Mouse (Mus musculus): Measurements from ENCODE around the gene BC005624.
"Not testable (repeated sequence)": the region's sequence is repeated elsewhere in the genome, so short reads cannot be mapped to it uniquely, and the experiment has no call there.

BC005624 gene

DNA sequence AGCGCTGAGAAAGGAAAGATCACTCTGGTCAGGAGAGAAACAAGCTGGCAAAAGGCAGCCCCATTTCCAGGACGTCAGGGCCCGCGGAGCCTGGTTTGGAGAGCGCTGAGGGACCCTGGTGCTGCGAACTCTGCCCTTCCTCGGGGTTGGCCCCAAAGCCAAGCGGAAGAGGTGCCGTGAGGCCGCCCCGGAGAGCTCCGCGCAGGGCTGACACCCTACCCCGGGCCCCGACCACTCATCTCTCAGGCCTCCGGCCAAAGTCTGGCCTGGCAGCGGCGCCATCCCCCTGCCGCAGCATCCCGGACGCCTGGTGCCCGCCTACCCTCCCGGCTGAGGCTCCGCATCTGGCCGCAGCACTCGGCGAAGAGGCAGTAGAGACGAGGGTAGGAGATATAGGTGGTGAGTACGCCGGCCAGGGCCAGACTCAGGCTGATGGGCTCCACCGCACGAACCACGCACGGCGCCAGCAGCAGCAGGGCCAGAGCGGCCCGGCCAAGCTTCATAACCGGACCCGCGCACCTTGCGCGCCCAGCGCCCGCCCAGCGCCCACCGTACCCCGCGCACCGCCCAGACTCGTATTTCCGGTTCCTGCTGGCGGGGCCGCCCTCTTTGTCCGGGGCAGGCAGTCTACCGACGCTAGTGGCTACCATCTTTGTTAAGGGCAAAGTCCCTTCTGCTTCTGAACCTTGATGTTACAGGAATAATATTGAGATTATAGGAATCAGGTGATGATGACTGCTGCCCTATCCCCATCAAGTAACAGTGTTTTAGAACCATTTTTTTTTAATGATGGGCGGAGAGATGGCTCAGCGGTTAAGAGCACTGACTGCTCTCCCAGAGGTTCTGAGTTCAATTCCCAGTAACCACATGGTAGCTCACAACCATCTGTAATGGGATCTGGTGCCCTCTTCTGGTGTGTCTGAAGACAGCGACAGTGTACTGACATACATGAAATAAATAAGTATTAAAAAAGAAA is 14.4 kb downstream of the BC005624 start, which contains the start of gene Tor1a:
Gene Tor1a (minus strand): TSS at position 582 of the 976 bp plus-strand sequence.
- peak; percentile 91 for DNase-seq (ENCODE audit: low spot score)

DNA sequence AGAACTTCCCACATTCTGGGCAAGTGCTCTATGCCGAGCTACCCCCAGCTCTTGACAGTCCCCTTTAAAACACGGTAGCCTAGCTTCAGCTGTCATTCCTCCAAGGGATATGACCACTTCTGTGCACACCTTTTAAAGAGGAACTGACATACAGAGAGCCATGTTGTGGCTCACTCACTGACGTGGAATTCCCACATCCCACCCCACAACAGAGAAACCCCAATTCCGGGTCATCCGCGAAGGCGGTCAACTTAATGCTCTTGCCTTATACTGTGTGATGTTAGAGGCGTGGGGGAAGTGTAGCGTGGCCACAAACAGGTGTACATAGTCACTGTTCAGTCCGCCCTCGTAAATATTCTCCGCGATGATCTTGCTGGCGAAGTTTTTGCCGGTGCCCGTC is 15.2 kb downstream of the BC005624 start:
- DNase-seq (ENCODE audit: low spot score): no peak

DNA sequence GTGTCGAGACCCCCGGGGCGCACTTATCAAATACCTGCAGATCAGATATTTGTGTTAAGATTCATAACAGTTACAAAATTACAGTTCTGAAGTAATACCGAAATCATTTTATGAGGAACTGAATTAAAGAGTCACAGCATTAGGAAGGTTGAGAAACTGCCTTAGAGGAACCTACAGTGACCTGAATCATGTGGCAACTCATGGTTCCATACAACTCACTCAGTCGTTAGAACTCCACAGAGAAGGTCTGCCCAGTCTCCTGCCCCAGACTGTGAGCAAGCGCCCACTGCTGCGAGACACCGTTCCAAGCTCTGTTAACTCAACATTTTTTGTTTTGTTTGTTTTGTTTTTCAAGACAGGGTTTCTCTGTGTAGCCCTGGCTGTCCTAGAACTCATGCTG is 16.4 kb downstream of the BC005624 start:
- DNase-seq (ENCODE audit: low spot score): no peak

DNA sequence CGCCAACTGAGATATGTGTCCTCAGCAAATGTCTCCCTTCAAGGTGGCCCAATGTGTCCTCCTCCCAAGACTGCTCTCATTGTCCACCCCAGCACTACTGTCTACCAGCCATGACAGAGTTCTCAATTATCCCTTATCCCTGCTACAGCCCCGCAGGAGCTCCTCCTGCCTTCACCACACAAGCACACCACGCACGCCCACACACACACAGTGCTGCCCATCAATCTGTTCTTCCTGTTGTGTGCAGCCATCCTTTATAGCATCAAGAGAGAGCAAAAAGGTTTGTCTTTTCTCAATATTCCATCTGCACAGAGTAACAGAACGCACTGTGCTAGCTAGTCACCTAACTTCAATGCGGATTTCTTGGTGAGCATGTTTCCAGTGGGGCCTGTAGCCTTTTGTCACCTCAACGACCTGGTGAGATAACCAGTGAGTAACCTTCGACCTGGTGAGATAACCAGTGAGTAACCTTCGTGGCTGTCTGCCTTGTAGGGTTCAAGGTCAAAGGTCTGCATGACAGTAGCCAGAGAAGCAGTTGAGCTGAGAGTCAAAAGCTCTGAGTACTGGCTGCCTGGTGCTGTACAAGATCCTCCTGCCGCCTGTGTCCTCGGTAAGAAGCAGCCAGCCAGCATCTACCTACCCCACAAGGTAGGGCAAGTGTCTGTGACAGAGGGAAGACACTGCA is 19.3 kb downstream of the BC005624 start:
- DNase-seq (ENCODE audit: low spot score): no peak

DNA sequence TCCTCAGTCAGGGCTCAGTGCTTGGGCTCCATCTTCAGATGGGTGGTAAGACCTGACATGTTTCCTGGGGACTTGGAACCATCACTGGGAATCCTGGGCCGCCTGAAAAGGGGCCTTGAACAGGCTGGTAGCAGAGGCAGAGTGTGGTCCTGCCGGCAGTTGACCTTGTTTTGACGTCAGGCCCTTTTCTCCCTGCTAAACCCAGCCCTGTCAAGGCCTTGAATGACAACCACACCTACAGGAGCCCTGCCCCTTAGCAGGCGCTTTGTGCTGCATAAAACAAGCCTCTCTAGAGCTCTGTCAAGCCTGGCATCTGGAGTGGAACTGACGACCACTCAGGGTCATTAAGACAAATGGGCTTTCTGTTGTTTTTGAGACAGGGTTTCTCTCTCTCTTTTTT is 22.1 kb downstream of the BC005624 start:
- DNase-seq (ENCODE audit: low spot score): no peak

DNA sequence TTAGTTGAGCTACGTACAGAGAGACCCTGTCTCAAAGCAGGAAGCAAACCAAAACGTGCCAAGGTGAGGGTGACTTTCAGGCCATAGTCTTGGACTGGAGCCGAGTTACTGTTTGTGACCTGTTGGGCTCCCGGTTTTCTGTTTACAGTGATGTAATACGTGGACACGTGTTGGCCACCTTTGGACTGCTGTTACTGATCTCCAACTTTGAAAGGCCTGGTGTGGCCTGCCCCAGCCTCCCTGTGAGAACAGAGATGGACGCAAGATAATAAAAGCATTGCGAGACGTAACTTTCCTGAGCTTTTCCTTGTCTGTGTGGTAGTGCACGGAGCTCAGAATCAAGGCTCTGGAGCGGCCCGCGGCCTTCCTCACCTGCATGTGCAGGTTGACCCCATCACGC is 23.3 kb downstream of the BC005624 start:
- DNase-seq (ENCODE audit: low spot score): no peak

DNA sequence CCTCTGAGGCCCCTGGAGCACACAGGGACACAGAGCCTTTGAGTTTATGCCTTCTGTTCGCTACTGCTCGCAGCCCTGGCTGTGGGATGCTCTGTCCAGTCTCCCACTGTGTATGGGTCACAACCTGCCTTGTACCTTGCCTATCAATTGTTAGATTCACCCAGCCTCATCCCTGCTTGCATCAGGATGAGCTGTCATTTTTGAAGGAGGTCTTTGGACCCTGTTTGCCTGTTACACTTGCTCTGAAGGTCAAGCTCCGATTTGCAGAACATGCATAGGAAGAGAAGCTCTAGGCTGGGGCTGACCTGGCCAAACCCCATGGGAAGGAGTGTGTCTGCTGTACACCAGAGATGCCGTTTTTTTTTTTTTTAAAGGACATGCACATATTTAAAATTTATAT is 24.5 kb downstream of the BC005624 start:
- DNase-seq (ENCODE audit: low spot score): no peak

DNA sequence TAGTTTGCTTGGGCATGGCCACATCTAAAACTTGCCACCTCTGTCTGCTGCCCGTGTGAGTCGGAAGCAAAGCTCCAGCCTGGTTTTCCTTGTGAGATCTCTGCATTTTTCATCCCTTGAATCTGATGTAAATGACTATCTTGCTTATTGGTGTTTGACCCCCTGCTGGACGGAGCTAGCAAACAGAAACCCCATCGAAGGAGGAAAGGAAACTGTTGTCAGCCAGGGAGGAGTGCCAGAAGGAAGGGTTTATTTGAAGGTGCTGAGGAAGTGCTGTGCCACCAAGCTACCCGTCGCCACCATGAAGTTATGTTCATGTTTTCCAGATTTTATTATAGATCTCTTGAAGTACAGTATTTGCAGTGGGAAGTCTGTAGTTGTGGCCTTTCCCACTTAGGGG is 27.2 kb downstream of the BC005624 start:
- DNase-seq (ENCODE audit: low spot score): no peak

DNA sequence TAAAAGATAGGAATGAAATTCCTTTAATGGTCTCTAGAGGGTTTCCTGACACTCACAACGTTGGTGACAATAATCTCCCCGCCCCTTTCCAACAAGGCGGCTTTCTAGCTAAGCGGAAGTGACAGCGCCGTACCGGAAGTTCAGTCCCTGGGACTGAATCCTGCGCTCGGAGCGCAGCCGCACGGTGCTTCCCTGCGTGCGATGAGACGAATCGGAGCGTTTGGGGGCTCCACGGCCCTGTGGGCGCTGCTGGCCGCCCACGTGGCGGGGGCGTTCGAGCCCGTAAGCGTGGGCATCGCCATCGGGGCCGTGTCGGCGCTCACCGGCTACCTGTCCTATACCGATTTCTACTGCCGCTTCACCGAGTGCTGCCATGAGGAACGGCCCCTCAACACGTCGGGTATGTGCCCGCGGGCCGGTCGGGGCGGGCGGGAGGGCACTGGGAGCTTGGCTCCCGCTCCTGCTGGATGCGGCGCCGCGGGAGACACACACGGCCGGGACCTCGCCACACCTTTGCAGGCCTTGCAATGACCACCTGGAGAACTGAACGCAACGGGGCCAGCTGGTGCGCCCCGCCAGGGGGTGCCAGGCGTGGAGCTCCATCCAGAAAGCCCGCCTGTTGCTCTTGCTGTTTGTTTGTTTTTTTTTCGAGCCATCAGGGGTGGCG is 29.0 kb downstream of the BC005624 start, which contains the start of gene Tor1b:
Gene Tor1b (plus strand): TSS at position 136 of the 667 bp plus-strand sequence.
- DNase-seq (ENCODE audit: low spot score): peak; percentile 86

DNA sequence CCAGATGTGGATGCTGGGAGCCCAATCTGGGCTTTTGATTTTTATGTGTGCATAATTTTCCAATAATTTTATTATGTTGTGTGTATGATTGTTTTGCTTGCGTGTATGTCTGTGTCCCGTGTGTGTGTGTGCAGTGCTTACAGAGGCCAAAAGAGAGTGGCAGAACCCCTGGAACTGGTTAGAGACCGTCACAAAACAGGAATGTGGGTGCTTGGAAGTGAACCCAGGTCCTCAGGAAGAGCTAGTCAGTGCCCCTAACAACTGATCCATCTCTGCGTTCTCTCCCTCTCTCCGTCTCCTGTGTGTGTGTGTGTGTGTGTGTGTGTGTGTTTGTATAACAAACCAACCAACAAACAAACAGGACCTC is 29.6 kb downstream of the BC005624 start:
- no peak for DNase-seq (ENCODE audit: low spot score)

DNA sequence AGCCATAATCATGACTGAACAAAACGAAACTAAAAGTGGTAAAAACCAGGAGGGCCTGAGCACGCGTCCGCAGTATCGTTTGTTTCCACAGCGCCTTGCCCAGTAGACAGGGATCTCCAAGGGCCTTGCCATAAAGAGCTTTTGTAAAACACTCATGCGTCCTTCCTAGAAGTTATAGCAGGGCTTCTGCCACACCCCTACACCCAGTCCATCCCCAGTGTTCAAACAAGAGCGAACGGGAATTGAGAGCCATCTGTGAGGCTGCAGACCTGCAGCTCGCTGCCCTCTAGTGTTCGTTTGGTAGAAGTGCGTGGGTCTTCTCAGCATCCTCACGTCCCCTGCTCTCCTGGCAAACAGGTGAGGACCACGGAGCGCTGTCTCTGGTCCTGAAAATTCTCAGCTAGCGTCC is 39.4 kb downstream of the BC005624 start:
- peak; percentile 66 for DNase-seq (ENCODE audit: low spot score)

DNA sequence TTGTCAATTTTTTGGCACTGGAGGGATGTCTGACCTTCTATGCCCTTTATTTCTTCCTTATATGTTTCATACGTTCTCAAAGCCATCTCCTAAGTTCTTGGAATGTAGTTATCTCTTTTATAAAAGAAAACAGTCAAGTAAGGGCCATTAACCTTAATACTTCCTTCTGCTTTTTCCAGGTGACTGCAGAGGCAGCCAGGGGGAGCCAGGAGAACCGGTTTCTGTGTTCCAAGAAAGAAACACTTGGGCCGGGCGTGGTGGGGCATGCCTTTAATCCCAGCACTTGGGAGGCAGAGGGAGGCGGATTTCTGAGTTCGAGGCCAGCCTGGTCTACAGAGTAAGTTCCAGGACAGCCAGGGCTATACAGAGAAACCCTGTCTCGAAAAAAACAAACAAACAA is 39.9 kb downstream of the BC005624 start:
- DNase-seq (ENCODE audit: low spot score): peak; percentile 70

DNA sequence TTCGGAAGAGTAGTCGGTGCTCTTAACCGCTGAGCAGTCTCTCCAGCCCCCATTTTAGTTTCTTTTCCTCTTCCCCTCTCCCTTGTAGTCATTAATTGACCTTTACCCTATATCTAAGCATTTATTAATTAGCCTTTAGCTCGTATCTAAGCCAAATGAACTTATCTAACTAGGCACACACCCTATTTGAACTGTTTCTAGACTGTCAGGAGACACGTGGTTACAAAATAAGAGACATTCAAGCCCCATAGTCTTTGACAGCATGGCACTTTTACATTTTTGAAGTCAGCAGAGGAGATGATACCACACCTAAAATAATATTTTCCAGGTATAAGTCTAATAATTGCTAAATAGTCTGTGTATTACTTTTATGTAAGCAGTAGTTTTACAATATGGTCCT is 40.4 kb downstream of the BC005624 start:
- DNase-seq (ENCODE audit: low spot score): no peak

DNA sequence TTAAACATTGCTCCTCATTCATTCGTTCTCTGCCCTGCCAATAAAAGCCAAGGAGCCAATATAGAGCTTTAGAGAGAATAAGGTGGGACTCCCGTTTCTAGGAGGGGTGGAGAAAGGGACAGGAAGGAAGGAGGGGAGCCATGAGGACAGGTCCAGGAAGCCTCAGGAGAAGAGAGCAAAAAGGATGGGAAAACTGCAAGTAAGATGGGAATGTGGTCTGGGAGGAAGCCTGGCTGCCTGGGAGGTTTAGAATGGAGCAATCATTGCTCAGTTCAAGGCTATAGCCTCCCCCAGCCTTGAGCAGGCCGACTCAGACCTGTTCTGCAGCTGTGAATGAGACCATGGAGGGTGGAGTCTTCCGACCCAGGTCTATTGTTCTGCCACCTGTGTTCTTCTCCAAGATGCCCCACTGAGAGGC is 43.4 kb downstream of the BC005624 start:
- no peak for DNase-seq (ENCODE audit: low spot score)

DNA sequence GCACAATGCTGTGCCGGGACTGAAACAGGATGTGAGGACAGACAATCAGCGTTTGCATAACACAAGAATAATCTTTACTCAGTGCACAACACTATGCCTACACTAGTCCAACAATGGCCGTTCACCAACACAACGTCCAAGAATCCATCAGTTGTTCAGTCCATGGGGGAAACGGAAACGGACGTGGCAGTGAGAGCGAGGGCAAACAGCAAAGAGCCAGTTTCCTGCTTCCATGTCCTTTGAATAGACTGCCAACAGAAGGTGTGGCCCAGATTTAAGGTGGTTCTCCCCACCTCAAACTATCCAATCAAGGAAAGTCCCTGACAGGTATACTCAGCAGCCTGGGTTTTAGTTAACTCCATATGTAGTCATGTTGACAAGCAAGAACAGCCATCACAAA is 44.3 kb downstream of the BC005624 start:
- no peak for DNase-seq (ENCODE audit: low spot score)

DNA sequence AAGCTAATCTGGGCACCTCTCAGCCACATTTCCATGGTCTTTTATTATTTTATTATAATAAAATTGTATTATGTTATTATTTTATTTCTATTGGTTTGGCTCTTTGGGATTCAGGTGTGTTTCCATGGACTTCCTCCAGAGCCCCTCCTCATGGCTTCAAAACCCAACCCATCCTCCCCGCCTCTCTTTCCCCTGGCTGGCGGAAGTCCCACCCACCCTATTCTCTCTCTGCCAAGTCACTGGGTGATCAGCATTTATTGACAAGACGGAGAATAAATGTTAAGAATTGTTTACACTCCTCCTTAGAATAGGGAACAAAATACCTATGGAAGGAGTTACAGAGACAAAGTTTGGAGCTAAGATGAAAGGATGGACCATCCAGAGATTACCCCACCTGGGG is 45.2 kb downstream of the BC005624 start:
- DNase-seq (ENCODE audit: low spot score): no peak

DNA sequence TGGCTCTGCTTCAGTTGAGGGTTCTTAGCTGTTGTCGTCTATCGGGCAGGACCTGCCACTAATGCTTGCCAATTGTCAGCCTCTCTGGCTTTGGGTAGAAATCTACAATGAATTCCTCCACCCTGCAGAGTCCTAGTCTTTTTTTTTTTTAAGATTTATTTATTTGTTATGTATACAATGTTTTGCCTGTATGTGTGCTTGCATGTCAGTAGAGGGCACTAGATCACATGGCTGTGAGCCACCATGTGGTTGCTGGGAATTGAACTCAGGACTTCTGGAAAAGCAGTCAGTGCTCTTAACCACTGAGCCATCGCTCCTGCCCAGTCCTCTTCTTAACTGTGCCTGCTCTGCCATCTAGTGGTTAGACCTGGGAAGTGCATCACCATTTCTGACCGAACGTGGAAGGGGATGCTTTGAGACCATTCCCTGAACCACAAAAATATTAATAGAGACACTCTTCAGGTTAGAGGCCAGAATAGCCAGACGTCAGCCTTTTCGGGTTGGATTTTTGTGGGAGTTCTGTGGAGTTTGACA is 48.0 kb downstream of the BC005624 start:
- peak; percentile 80 for DNase-seq (ENCODE audit: low spot score)

DNA sequence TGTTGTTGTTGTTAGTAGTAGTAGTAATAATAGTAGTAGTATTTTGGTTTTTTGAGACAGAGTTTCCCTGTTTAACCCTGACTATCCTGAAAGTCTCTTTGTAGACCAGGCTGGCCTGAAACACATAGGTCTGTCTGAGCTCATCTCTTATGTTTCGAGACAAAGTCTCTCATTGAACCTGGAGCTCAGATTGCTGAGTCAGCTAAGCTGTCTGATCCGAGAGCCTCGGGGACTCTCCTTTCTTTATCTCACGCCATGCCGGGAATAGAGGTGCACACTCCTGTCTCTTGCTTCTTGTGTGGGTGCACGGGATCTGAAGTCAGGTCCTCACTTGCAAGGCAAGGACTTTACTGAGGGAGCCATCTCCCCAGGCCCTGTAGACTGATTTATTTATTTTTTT is 49.0 kb downstream of the BC005624 start:
- DNase-seq (ENCODE audit: low spot score): no peak

DNA sequence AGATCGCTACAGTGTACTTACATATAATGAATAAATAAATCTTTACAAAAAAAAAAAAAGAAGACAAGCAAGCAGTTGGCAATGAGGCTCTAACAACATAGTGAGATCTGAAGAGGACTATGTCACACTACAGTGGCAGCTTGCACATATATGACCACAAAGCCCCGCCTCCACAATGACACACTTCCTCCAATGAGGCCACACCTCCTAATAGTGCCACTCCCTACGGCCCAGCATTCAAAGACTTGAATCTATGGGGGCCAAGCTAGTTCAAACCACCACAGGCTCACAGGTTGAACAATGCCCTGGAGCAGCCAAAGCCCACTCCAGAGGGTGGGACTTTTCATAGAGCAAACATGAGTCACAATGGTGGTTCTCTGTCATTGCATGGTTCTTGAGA is 50.1 kb downstream of the BC005624 start:
- no peak for DNase-seq (ENCODE audit: low spot score)

DNA sequence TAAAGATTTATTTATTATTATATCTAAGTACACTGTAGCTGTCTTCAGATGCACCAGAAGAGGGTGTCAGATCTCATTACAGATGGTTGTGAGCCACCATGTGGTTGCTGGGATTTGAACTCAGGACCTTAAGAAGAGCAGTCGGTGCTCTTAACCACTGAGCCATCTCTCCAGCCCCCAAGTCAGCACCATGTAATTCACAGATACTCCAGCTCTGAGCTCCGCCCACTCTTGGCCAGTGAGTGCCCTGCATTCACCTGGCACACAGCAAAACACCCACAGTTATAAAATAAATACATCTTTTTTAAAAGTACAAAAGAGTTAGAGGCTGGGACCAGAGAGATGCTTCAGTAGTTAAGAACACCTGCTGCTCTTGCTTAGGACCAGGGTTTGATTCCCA is 51.2 kb downstream of the BC005624 start:
- DNase-seq (ENCODE audit: low spot score): not testable (repeated sequence)

DNA sequence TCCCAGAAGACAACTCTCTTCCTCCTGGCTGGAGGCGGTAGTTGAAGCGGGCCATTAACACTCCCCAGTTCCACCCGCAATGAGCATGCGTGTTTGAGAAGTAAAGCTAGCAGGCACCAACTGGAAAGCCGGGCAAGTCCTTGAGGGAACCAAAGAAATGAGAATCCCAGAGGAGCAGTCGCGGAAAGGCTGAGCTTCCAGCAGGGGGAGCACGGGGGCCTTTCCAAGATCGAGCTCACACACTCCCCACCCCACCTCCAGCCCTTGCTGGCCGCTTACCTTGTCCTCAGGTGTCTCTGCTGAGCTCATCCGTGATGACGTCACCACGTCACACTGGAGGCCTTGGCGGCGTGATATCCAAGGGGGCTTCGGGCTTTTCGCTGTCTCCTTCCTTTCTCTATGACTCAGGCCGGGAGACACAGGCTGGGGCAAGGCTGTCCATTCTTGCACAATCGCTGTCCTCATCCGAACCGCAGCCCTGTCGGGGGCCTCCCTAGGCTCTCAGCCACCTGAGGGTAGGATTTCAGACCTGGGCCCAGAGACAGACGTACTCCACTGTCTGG is 52.4 kb downstream of the BC005624 start, which contains the start of gene Ptges:
Gene Ptges (minus strand): TSS at position 381 of the 563 bp plus-strand sequence.
- peak; percentile 80 for DNase-seq (ENCODE audit: low spot score)

All from urinary bladder, postnatal 14 days (tissue).